Mouse (Mus musculus): ENCODE data around the gene Zfp746. TPM values are rescaled to one million over a fixed set of nuclear protein-coding genes. Genes with fewer than 3 reads are reported as not detected.

The Zfp746 gene
- polyA plus RNA-seq, 1 experiment from 2014 or later = 6.0 TPM

DNA sequence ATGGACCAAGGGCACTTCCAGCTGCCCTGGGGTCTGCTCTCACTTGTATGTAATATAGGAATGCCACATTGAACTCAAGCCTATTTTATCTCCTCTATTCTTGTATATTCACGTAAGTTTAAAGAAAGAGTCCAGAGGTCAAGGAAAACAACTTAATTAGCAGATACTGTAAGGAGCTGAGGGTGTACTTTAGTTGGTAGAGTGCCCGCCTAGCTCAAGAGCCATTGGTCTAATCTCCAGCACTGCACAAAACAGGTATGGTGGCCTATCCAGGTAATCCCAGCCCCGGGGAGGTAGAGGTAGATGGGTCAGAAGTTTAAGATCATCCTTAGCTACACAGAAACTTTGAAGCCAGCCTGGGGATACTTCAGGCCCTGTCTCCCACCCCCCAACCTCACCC is 18.9 kb downstream of the Zfp746 start:
- Histone ChIP-seq H3K9me3 (replicated peaks; ENCODE audit: control insufficient read depth, low read length) (no peaks in the 10 kb centered on the region), H3K36me3 (ENCODE audit: control insufficient read depth, insufficient read depth, low read length) (peaks cover 55% of the 10 kb centered on the region), H3K4me1 (ENCODE audit: control insufficient read depth, insufficient read depth, low read length) (no peaks in the 10 kb centered on the region), H3K4me3 (replicated peaks; ENCODE audit: low read length) (no peak overlapping the region), H3K4me2 (ENCODE audit: low read depth, low read length) (no peak overlapping the region), H3K27me3 (ENCODE audit: control insufficient read depth, insufficient read depth, low read length) (no peaks in the 10 kb centered on the region), H3K27ac (ENCODE audit: low read length) (no peak overlapping the region), H3K9ac (ENCODE audit: low read length) (no peak overlapping the region)
- ATAC-seq (ENCODE audit: insufficient read depth, low FRiP score) = no peak
- WGBS = 77% methylated on average over 3 of the region's 3 CpGs

DNA sequence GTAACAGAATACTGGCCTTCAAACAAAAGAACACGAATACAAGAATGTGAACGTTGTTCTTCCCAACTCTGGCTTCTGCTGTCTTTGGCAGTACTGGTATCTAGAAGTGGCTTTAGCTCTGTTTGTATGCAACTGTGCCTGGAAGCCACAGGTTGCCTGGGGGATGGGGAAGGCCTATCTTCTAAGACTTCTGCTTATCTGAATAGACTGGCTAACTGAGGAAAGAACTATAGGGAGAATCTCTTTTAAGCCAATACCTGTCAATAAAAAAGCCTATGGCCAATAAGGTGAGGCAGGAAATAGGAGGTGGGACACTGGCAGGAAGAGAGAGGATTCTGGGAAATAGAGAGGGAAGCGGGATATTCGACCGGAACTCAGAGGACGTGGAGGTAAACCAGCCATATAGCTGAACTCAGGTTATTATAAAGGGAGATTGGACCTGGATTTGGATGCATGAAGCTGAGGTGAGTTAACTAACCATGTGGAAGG is 20.8 kb downstream of the Zfp746 start:
- 91% methylated on average over 6 of the region's 6 CpGs for WGBS
- Histone ChIP-seq H3K27me3 (ENCODE audit: control insufficient read depth, insufficient read depth, low read length) (no peaks in the 10 kb centered on the region), H3K4me2 (ENCODE audit: low read depth, low read length) (no peak overlapping the region), H3K9ac (ENCODE audit: low read length) (no peak overlapping the region), H3K4me1 (ENCODE audit: control insufficient read depth, insufficient read depth, low read length) (no peaks in the 10 kb centered on the region), H3K4me3 (replicated peaks; ENCODE audit: low read length) (no peak overlapping the region), H3K36me3 (ENCODE audit: control insufficient read depth, insufficient read depth, low read length) (peaks cover 63% of the 10 kb centered on the region), H3K27ac (ENCODE audit: low read length) (no peak overlapping the region), H3K9me3 (replicated peaks; ENCODE audit: control insufficient read depth, low read length) (no peaks in the 10 kb centered on the region)
- ATAC-seq (ENCODE audit: insufficient read depth, low FRiP score) = no peak

DNA sequence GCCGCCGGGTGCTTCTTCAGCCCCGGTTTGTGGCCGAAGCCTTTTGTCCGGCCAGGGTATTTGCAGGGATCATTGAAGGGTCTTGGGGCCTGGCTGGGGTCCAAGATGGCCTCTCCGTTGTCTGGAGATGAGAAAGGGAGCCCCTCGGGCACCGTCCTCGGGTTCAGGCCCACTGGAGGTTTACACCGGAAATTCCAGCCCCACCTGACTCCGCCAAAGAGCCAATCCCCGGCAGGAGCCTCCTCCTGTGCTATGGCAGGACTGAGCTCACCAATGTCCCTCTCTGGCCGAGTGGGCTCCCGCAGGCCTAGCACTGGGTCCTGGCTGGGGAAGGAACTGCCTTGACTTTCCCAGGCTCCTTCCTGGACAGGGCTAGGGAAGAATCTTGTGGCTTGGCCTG is 21.9 kb downstream of the Zfp746 start:
- Histone ChIP-seq H3K27me3 (ENCODE audit: control insufficient read depth, insufficient read depth, low read length) (no peaks in the 10 kb centered on the region), H3K36me3 (ENCODE audit: control insufficient read depth, insufficient read depth, low read length) (peaks cover 63% of the 10 kb centered on the region), H3K9ac (ENCODE audit: low read length) (no peak overlapping the region), H3K27ac (ENCODE audit: low read length) (no peak overlapping the region), H3K4me2 (ENCODE audit: low read depth, low read length) (no peak overlapping the region), H3K4me3 (replicated peaks; ENCODE audit: low read length) (no peak overlapping the region), H3K9me3 (replicated peaks; ENCODE audit: control insufficient read depth, low read length) (no peaks in the 10 kb centered on the region), H3K4me1 (ENCODE audit: control insufficient read depth, insufficient read depth, low read length) (no peaks in the 10 kb centered on the region)
- ATAC-seq (ENCODE audit: insufficient read depth, low FRiP score) = no peak
- 91% methylated on average over 14 of the region's 14 CpGs for WGBS

DNA sequence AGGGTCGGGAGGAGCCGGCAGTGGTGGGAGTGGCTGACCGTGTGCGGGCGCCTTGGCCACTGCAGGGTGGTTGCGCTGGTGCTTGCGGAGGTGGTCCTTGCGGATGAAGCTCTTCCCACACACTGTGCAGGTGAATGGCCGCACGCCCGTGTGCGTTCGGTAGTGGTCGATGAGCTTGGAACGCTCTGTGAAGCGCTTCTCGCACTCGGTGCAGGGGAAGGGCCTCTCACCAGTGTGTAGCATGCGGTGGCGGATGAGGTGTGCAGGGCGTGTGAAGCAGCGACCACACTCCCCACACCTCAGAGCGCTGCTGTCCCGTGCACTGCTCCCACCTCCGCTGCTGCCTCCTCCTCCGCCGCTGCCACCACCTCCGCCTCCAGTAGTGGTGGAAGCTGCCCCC is 22.5 kb downstream of the Zfp746 start:
- ATAC-seq (ENCODE audit: insufficient read depth, low FRiP score) = no peak; the same call in 1 of the 2 replicates
- WGBS = 89% methylated on average over 28 of the region's 28 CpGs
- Histone ChIP-seq H3K4me3 (replicated peaks; ENCODE audit: low read length) (no peak overlapping the region), H3K27me3 (ENCODE audit: control insufficient read depth, insufficient read depth, low read length) (no peaks in the 10 kb centered on the region), H3K9me3 (replicated peaks; ENCODE audit: control insufficient read depth, low read length) (no peaks in the 10 kb centered on the region), H3K4me2 (ENCODE audit: low read depth, low read length) (no peak overlapping the region), H3K36me3 (ENCODE audit: control insufficient read depth, insufficient read depth, low read length) (peaks cover 59% of the 10 kb centered on the region), H3K4me1 (ENCODE audit: control insufficient read depth, insufficient read depth, low read length) (no peaks in the 10 kb centered on the region), H3K9ac (ENCODE audit: low read length) (no peak overlapping the region), H3K27ac (ENCODE audit: low read length) (no peak overlapping the region)

DNA sequence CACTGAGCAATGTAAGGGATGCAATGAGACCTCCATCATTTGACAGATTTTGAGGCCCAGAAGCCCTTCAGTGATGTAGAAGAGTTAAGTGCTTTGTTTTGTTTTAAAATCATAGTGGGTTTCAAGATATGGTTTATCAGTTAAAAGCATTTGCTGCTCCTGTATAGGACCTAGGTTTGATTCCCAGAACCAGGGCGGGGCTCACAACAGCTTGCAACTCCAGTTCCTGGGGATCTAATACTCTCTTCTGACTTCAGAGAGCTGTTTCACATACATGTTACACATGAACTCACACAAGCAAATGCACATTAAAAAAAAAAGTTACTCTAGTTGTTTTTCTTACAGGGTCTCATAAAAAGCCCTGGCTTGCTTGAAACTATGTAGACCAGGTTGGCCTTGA is 25.5 kb downstream of the Zfp746 start:
- no peak overlapping the region for H3K9ac ChIP-seq (ENCODE audit: low read length)
- no peaks in the 10 kb centered on the region for H3K9me3 ChIP-seq (replicated peaks; ENCODE audit: control insufficient read depth, low read length)
- no peak overlapping the region for H3K4me2 ChIP-seq (ENCODE audit: low read depth, low read length)
- peaks cover 39% of the 10 kb centered on the region for H3K36me3 ChIP-seq (ENCODE audit: control insufficient read depth, insufficient read depth, low read length)
- no peak overlapping the region for H3K4me3 ChIP-seq (replicated peaks; ENCODE audit: low read length)
- no peaks in the 10 kb centered on the region for H3K4me1 ChIP-seq (ENCODE audit: control insufficient read depth, insufficient read depth, low read length)
- no peak for ATAC-seq (ENCODE audit: insufficient read depth, low FRiP score)
- H3K27me3 ChIP-seq (ENCODE audit: control insufficient read depth, insufficient read depth, low read length) = no peaks in the 10 kb centered on the region
- 94% methylated on average over 1 of the region's 1 CpGs for WGBS
- H3K27ac ChIP-seq (ENCODE audit: low read length) = no peak overlapping the region

DNA sequence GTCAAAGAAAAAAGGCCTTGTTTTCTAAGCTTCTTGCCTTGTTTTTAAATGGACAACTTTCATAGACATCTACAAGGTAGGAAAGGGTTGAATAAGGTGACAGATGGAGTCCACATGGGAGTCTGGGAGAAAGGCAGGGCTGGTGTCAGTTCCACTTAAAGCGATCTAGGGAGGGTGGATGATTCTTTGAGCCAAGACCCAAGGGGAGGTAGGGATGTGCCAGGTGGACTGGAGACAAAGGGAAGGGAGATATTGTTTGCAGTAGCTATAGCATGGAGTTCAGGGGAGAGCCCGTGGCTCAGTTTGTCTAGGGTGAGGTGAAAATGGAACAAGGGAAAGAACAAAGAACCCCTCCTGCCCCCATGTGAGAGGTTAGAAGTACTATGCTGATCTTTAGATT is 26.0 kb downstream of the Zfp746 start:
- 78% methylated on average over 2 of the region's 2 CpGs for WGBS
- Histone ChIP-seq H3K9me3 (replicated peaks; ENCODE audit: control insufficient read depth, low read length) (no peaks in the 10 kb centered on the region), H3K9ac (ENCODE audit: low read length) (no peak overlapping the region), H3K27me3 (ENCODE audit: control insufficient read depth, insufficient read depth, low read length) (no peaks in the 10 kb centered on the region), H3K4me3 (replicated peaks; ENCODE audit: low read length) (no peak overlapping the region), H3K4me2 (ENCODE audit: low read depth, low read length) (no peak overlapping the region), H3K36me3 (ENCODE audit: control insufficient read depth, insufficient read depth, low read length) (peaks cover 34% of the 10 kb centered on the region), H3K27ac (ENCODE audit: low read length) (no peak overlapping the region), H3K4me1 (ENCODE audit: control insufficient read depth, insufficient read depth, low read length) (no peaks in the 10 kb centered on the region)
- ATAC-seq (ENCODE audit: insufficient read depth, low FRiP score) = no peak

DNA sequence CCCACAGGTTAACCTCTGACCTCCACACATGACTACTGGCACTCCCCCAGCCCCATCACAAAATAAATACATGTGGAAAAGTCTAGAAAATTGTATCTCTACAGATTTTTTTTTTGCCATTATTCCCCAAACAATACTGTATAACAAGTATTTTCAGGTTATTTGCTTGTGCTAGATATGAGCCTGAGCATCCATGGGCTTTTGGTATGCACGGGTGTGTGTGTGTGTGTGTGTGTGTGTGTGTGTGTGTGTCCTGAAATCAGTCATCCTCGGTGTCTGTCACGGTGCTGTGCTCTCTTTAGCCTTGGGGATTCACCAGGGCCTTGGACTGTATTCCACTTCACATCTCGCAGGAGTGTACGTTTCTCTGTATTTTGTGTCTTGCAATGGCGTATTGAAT is 34.3 kb downstream of the Zfp746 start:
- H3K27me3 ChIP-seq (ENCODE audit: control insufficient read depth, insufficient read depth, low read length) = no peaks in the 10 kb centered on the region
- 77% methylated on average over 6 of the region's 6 CpGs for WGBS
- H3K4me2 ChIP-seq (ENCODE audit: low read depth, low read length) = no peak overlapping the region
- H3K4me3 ChIP-seq (replicated peaks; ENCODE audit: low read length) = no peak overlapping the region
- no peak for ATAC-seq (ENCODE audit: insufficient read depth, low FRiP score)
- no peak overlapping the region for H3K9ac ChIP-seq (ENCODE audit: low read length)
- peaks cover 5% of the 10 kb centered on the region; the same call in 1 of the 2 replicates for H3K4me1 ChIP-seq (ENCODE audit: control insufficient read depth, insufficient read depth, low read length)
- no peaks in the 10 kb centered on the region for H3K9me3 ChIP-seq (replicated peaks; ENCODE audit: control insufficient read depth, low read length)
- H3K36me3 ChIP-seq (ENCODE audit: control insufficient read depth, insufficient read depth, low read length) = no peaks in the 10 kb centered on the region
- H3K27ac ChIP-seq (ENCODE audit: low read length) = no peak overlapping the region

DNA sequence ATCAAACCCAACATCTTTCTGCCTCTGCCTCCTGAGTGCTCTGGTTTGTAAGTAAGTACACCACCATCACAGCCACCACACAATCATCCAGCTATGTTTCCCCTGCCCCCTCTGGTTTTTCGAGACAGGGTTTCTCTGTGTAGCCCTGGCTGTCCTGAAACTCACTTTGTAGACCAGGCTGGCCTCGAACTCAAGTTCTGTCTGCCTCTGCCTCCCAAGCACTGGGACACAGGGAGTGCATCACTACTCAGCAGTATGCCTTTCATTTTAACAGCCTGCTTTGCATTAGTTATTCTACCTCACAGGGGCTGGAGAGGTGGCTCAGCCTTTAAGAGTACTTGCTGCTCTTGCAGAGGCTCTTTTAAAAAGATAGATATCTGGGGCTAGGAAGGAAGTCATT is 34.7 kb downstream of the Zfp746 start:
- H3K27ac ChIP-seq (ENCODE audit: low read length) = no peak overlapping the region

DNA sequence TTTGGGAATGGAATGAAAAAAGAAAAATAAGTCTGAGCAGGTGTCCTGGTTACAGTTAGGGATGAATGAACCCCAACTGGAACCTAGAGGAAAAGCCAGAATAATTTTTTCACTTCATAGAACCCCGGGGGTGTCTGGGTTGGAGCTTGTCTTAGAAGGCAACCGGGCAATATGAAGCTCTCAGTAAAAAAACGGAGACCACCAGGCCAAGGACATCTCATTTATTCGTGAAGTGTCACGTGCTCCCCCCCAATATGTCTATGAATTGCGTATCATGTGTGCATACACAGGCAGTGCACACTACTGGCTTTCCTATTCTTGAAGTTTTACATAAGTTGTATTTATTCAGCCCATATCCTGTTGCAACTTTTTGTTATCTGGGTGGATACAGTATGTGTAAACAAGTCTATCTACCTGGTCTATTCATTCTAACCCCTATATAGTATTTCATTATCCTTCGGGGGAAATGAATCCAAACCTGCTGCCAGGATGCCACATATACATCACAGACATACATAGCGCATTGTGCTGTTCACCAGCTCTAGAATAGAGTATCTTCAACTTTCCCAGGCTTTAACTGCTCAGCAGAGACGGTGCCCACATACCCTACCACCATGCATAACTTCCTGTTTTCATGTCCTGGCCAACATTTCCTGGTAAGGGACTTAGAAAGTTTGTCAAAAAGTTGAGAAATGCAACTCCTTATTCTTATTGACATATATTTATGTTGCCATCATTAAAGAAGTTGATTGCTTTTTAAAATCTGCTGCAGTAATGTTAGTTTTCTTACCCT is 36.9 kb downstream of the Zfp746 start:
- H3K9ac ChIP-seq (ENCODE audit: low read length) = peak overlapping the region; percentile 85
- no peaks in the 10 kb centered on the region for H3K36me3 ChIP-seq (ENCODE audit: control insufficient read depth, insufficient read depth, low read length)
- no peaks in the 10 kb centered on the region for H3K27me3 ChIP-seq (ENCODE audit: control insufficient read depth, insufficient read depth, low read length)
- no peaks in the 10 kb centered on the region for H3K9me3 ChIP-seq (replicated peaks; ENCODE audit: control insufficient read depth, low read length)
- ATAC-seq (ENCODE audit: insufficient read depth, low FRiP score) = no peak
- H3K27ac ChIP-seq (ENCODE audit: low read length) = 0 out of 2 replicates have a peak overlapping the region, but pooled peaks have one; percentile 86
- WGBS = 43% methylated on average over 9 of the region's 9 CpGs
- peak overlapping the region; percentile 90 for H3K4me2 ChIP-seq (ENCODE audit: low read depth, low read length)
- peak overlapping the region; percentile 84 for H3K4me3 ChIP-seq (replicated peaks; ENCODE audit: low read length)
- peaks cover 5% of the 10 kb centered on the region; the same call in 1 of the 2 replicates for H3K4me1 ChIP-seq (ENCODE audit: control insufficient read depth, insufficient read depth, low read length)

More for the DNA sequence above, 34.7 kb downstream of the Zfp746 start:
- 89% methylated on average over 2 of the region's 2 CpGs for WGBS
- Histone ChIP-seq H3K4me2 (ENCODE audit: low read depth, low read length) (no peak overlapping the region), H3K27me3 (ENCODE audit: control insufficient read depth, insufficient read depth, low read length) (no peaks in the 10 kb centered on the region), H3K4me3 (replicated peaks; ENCODE audit: low read length) (no peak overlapping the region), H3K9me3 (replicated peaks; ENCODE audit: control insufficient read depth, low read length) (no peaks in the 10 kb centered on the region), H3K4me1 (ENCODE audit: control insufficient read depth, insufficient read depth, low read length) (peaks cover 5% of the 10 kb centered on the region; the same call in 1 of the 2 replicates), H3K9ac (ENCODE audit: low read length) (no peak overlapping the region), H3K36me3 (ENCODE audit: control insufficient read depth, insufficient read depth, low read length) (no peaks in the 10 kb centered on the region)
- no peak for ATAC-seq (ENCODE audit: insufficient read depth, low FRiP score)

Measured in stomach, embryonic 16.5 days (tissue).